In genomic region chr7:79497701-79498115, GRCm38 (mm10) we compare ENCODE assay signal across 9 mouse cellular contexts. TPM values are rescaled to one million over a fixed set of nuclear protein-coding genes. Genes with fewer than 3 reads are reported as not detected.
DNase-seq lines count a peak whose midpoint lies in the region; ATAC-seq lines count a peak whose summit lies in the region.
"Had no signal": no experiment of that assay in that cellular context is flagged by ENCODE, and none has a peak within 500 bp of the region (broad histone marks: within the 10 kb centered on the region; RNA-seq: fewer than 3 reads in every experiment).

No protein-coding gene starts in this region.

- WGBS in forebrain, embryonic 11.5 days = under 1% methylated on average over 20 of the region's 20 CpGs
- WGBS in limb, embryonic 12.5 days = under 1% methylated on average over 20 of the region's 20 CpGs

- intact Hi-C loops in heart, postnatal 14 days (cut with DNase I) = loop anchor here (2.0 to 5.0 kb wide), 3 partner anchors 50 to 230 kb away; no protein-coding TSS in a partner anchor

- peak overlapping the region; percentile 98 for H3K9ac ChIP-seq in forebrain, embryonic 11.5 days (ENCODE audit: low read length)
- H3K9ac ChIP-seq in limb, embryonic 12.5 days (replicated peaks) = no peak overlapping the region

- H3K27me3 ChIP-seq in forebrain, embryonic 11.5 days (ENCODE audit: control insufficient read depth, insufficient read depth, low read length) = peaks cover 20% of the 10 kb centered on the region
- H3K27me3 ChIP-seq in limb, embryonic 12.5 days = peaks cover 93% of the 10 kb centered on the region

- peak; percentile 56 for ATAC-seq in forebrain, embryonic 11.5 days (replicated peaks; ENCODE audit: low FRiP score)
- ATAC-seq in limb, embryonic 12.5 days (ENCODE audit: insufficient number of reproducible peaks, insufficient read depth, low FRiP score, low TSS enrichment, low read depth) = no peak

- H3K4me1 ChIP-seq in forebrain, embryonic 11.5 days (replicated peaks; ENCODE audit: control insufficient read depth, insufficient read depth, low read length) = peaks cover 16% of the 10 kb centered on the region
- H3K4me1 ChIP-seq in limb, embryonic 12.5 days (replicated peaks) = peaks cover 15% of the 10 kb centered on the region

- H3K4me2 ChIP-seq in forebrain, embryonic 11.5 days (ENCODE audit: low read depth, low read length, severe bottlenecking) = peak overlapping the region; percentile 72
- peak overlapping the region; percentile 21; the same call in 1 of the 2 replicates for H3K4me2 ChIP-seq in limb, embryonic 12.5 days

- 0 out of 2 replicates have a peak overlapping the region, but pooled peaks have one; percentile 76 for H3K4me3 ChIP-seq in forebrain, embryonic 11.5 days (ENCODE audit: low read depth, low read length)
- H3K4me3 ChIP-seq in limb, embryonic 12.5 days (replicated peaks) = no peak overlapping the region

- H3K27ac ChIP-seq in forebrain, embryonic 11.5 days (ENCODE audit: low read depth, low read length) = peak overlapping the region; percentile 99
- no peak overlapping the region for H3K27ac ChIP-seq in limb, embryonic 12.5 days

- DNase-seq in right cerebral cortex, postnatal 10 days (ENCODE audit: low spot score in 2 of 2) = peak; percentile 80 to 84
- DNase-seq in right cerebral cortex, postnatal 36 days (ENCODE audit: low spot score in 2 of 2) = no peak
- DNase-seq in forebrain, embryonic 11.5 days (ENCODE audit: low spot score) = peak; percentile 90
- DNase-seq in right cerebral cortex, postnatal 25 days = peak; percentile 25
- DNase-seq in kidney, adult 9 months = no peak
- DNase-seq in gastrocnemius, adult 8-10 months (ENCODE audit: low spot score in 2 of 2) = no peak
- DNase-seq in heart, postnatal 14 days = no peak
- DNase-seq: adrenal gland, adult 2 months had no signal

- H3K9me3 ChIP-seq in forebrain, embryonic 11.5 days (ENCODE audit: control insufficient read depth, low read length) = no peaks in the 10 kb centered on the region
- H3K9me3 ChIP-seq in limb, embryonic 12.5 days = no peaks in the 10 kb centered on the region

- H3K36me3 ChIP-seq in forebrain, embryonic 11.5 days (ENCODE audit: control insufficient read depth, insufficient read depth, low read length) = no peaks in the 10 kb centered on the region; the same call in 1 of the 2 replicates
- H3K36me3 ChIP-seq in limb, embryonic 12.5 days = no peaks in the 10 kb centered on the region

RNA-seq across cellular contexts. Expression of gene Polg, which starts 31.5 kb away (rescaled TPM):
- 48.2 and 48.5 TPM in 2 replicates for polyA plus RNA-seq in forebrain, embryonic 11.5 days (2014; fragmentation: Nextera tagmentation; extraction: Ambion mirVana)
- 50.4 and 53.3 TPM in 2 replicates for polyA plus RNA-seq in limb, embryonic 12.5 days (2016; fragmentation: Nextera tagmentation; extraction: Ambion mirVana)
- total RNA-seq in gastrocnemius, adult 8-10 months (2022) = 10 to 100 TPM; 26.0 to 43.5 (median 38.1) TPM
- total RNA-seq in heart, postnatal 14 days (2021) = 10 to 100 TPM; 51.4 to 54.7 TPM

Comparison
In these comparisons a context has a peak if more than half of its experiments do, and no peak if none do; other contexts are left out.
1. DNase-seq: peak in right cerebral cortex, postnatal 10 days (2 of 2), forebrain, embryonic 11.5 days (single experiment) and right cerebral cortex, postnatal 25 days (single experiment); none in right cerebral cortex, postnatal 36 days (0 of 2), kidney, adult 9 months (single experiment), gastrocnemius, adult 8-10 months (0 of 2) and heart, postnatal 14 days (0 of 2).